Mouse (Mus musculus) mature B cell (primary cell): Measurements from ENCODE around the gene Fbxl16.

Experiments used
- in situ Hi-C: fragments of 300-500 bp; cut with MboI; formaldehyde crosslinking; loops from 2 replicates; pipeline ENCODE4 v1.14.3; 2019

The Fbxl16 gene

DNA sequence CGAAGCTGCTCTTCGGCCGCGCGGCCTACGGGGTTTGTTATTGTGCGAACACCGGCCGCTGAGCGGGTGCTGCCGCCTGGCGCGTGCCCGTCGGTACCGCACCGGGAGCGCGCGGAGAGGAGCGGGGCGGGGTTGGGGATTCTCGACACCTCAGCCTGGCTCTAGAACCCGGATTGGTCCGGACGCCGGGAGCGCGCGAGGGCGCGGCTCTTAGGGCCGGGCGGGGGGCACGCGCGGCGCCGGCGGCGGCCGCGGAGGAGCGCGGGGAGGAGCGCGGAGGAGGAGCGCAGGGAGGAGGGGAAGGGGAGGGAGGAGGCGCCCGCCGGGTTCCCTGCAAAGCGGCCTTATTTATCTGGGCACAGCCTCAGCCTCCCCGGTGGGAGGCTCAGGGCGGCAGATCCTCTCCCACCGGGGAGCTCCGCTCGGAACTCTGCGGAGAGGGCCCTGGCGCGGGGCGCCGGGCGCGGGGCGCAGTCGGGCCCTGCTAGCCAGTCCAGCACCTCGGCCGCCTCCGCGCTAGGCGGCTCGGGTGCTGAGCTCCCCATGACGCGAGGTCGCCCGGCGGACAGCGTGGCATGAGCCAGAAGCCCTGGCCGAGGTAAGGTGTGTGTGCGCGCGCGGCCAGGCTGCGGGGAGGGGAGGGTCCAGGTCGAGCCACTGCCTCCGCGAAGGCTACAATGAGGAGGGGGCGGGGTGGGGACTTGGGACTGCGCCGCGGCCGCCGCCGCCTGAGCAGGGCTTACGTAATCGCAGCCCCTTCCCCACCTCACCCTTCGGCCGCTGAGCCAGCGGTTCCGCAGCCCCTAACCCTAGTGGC is at the start of gene Fbxl16:
Fbxl16 (plus strand) TSS at position 297 of the 817 bp plus-strand sequence.
- in situ Hi-C loops: no loop called here

DNA sequence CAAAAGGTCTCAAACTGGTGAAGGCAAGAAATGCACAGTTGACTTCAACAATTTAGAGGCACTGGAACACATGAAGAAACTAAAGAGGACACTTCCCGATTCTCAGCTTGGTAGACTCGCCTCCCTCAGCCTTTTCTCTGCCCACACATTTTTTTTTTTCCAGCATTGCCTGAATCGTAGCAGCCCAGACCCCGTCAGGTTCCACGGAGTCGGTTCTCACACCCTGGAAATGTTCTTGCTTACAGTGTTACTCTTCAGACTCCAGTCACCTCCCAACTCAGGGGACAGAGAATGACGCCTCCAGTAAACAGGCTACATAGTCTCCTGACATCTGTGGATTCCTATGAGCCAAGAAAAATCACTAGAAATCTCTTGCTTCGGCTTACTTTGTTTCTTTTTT is 48.7 kb upstream of the Fbxl16 start:
- in situ Hi-C loops: no loop called here

DNA sequence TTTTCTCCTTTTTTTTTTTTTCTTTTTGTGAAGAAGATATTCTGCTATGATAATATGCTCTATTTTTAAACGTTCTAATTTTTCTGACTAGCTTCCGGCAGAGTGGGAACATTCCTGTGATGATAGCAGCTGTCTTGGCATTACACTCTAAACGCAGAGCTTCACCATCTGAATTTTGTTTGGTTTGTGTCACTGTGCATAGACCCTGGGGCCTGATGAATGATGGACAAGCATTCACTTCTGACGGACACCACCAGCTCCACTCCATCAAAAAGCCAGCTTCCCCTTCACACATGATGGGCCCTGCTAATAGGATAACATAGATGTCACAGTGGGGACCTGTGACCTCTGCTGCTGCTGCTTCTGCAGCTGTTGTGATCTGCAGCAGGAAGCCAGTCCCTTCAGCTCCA is 47.3 kb upstream of the Fbxl16 start:
- in situ Hi-C loops: no loop called here

DNA sequence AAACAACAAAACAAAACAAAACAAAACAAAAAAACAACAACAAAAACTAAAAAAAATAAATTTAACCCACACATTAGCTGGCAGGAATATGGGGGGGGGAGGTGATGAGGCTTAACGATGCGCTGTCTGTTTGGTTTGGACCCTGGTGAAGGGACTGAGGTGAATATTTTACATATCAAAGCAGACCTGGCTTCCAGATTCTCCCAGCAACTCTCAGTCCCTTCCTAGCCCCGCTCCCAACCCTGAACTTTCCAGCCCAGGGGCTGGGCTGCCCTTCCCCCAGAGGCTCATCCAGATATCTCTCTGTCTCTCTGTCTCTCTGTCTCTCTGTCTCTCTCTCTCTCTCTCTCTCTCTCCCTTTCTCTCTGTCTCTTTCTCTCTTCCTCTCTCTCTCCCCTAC is 46.3 kb upstream of the Fbxl16 start:
- in situ Hi-C loops: no loop called here

DNA sequence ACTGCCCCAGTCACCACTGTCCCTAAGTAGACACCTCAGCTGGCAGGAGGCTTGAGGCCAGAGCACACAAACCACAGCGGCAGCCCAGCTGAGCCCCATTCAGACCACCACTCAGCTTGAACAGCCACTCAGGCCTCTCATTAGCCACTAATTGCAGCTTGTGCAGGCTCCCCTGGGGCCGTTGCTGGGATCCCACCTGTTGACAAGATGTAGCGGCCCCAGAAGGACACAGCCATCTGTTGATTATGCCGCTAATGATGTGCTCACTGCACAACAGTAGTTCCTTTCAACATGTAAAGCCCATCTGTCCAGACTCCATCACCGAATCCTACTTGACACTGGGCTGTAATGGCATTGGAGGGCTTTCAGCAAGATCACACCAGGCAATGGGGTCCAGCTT is 43.0 kb upstream of the Fbxl16 start:
- in situ Hi-C loops: loop anchor here (5.0 kb wide), 1 partner anchor 36 kb away; no protein-coding TSS in a partner anchor

DNA sequence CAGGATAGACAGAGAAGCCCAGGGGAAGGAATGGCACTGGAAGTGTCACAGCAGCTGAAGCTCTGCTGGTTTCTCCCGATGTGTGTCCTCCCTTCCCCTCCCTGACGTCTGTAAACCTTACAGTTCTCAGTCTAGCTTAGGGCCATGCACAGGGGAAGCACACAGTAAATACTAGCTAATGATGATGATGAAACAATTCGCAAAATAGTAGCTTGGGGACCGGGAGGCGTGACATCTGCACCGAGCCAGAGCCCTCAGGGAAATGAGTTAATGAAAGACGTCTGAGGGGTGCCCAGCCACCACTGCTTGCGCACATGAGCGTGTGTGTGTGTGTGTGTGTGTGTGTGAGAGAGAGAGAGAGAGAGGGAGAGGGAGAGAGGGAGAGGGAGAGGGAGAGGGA is 39.6 kb upstream of the Fbxl16 start:
- in situ Hi-C loops: loop anchor here (5.0 kb wide), 1 partner anchor 33 kb away; no protein-coding TSS in a partner anchor

DNA sequence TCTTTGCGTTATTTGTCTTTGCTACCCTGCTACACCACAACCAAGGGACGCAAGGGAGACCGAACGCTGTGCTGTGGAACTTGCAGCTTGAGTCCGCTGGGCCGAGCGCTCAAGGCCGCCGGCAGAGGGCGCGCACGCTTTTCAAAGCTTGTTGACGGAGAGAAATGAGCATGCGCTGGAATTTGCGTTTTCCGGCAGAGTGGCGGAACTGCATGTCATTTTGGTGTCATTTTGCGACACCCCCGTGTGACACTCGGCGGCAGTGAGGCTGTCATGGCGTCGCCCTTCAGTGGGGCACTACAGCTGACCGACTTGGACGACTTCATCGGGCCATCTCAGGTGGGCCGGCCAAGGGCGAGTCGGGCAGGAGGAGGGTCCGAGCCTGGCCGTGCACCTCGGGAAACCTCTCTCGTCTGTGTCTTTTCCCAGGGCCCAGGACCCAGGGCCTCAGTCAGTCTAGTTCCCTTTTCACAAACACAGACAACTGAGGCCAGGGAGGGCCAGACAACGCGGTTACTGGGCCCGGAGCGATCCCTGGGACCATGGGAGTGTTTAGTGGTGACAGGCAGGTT is 35.2 kb upstream of the Fbxl16 start, which contains the start of gene Narfl:
Narfl (plus strand) TSS at position 228 of the 572 bp plus-strand sequence.
- in situ Hi-C loops: no loop called here

DNA sequence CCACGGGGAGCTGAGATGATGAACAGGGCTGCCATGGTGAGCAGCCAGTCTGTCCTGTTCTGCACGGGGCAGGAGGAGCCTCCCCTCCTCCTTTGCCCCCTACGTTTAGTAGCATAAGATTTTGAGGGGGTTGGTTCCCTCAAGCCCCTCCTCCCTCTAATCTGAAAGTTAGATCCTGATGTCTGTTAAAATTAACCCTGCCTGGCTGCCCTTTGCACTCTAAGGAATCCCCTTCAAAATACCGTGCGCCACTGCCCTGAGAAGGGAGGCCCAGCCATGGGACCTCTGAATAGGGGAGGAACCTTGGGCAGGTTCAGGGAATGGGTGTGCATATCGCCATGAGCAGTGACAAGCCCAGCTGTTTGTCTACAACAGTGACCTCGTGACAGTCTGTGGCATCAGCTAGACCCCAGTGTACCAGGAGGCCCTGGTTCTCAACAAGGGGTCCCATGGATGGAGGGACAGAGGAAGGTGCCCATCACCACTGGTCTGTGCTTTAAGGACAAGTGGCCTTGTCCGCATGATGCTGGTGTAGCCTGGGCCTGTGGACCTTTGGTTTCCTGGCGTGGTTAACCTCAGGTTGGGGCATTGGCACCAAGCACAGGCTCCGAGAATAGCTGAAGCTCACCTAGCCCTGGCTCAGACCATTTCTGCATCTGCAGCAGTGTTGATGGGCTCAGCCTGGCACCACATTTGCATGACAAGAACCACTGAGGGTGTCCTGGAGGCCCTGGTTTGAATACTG is 33.4 kb upstream of the Fbxl16 start:
- in situ Hi-C loops: no loop called here

DNA sequence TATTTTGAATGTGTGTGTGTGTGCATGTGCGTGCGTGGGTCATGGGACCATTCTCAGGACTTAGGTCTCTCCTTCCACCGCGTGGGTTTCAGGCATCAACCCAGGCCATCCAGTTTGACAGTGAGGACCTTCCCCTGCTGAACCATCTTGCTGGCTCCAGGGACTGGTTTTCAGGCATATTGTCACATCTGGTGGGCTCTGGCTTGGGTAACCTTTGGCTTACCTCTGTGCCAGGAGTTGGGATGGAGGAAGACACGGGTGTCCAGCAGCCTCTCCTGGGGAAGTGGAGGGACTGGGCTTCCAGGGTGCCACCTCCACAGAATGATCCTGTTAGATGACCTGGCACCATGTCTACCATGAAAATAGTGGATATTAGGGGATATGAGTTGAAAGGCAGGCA is 30.9 kb upstream of the Fbxl16 start:
- in situ Hi-C loops: no loop called here

DNA sequence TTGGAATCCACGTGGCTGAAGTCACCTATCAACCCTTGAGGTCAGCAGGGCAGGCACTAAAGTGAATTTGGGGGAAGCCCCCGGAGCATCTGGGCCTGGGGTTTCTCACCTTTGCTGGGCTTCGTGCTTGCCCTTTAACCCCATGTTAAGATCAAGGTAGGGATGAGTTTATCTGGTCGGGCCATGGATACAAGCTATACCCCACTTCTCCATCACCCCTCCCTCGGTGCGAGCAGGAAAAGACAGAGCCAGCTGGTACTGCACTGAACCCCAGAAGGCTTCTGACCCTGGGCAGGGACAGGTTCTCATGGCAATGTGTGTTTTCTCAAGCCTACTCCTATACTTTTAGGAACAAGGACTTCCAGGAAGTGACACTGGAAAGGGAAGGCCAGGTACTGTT is 27.5 kb upstream of the Fbxl16 start:
- in situ Hi-C loops: no loop called here

DNA sequence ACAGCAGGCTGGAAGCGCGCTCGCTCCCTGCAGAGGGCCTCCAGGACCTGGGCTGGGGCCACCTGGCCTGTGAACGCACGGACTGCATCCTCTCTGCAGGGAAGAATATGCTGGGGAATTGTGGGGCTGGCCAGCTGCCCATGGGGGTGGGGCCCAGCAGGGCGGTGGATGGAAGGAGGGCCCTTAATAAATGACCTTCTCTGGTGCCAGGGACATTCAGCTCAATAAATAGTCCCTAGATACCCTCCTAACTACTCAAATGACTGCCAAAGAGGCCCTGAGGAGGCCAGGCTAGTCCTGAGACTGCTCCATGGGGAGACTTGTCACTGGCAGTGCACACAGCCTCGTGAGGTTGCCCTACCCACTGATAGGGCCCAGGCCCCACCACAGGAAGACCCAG is 25.8 kb upstream of the Fbxl16 start:
- in situ Hi-C loops: no loop called here

DNA sequence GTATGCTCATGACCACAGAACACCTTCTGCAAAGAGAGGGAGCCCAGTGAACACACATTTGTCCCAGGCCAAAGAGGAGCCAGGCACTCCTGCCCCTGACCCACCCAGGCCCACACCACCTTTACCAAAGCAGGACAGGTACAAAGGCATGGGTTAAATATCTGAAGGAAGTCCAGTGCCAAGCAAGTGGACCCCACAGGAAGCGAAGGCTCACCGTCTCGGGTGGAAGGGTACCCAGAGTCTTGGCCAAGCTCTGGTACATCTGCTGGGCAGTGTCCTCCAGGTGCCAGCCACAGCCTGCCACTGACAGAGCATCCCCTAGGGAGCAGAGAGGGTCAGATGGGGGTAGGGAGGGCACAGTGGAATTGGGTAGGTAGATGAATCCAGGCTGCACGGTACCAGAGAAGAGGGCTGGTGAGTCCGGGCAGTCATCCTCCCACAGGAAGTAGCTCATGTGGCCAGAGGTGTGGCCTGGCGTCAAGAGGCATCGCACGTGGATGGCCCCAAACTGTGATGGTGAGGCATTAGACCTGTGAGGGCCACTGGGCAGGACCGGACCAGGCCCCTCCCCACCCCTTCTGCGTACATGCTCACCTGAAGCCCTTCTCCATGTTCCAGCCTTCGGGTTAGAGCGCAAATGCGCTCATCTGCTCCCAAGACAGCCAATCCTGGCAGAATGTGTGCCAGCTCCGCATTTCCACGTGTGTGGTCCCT is 24.9 kb upstream of the Fbxl16 start:
- in situ Hi-C loops: no loop called here

DNA sequence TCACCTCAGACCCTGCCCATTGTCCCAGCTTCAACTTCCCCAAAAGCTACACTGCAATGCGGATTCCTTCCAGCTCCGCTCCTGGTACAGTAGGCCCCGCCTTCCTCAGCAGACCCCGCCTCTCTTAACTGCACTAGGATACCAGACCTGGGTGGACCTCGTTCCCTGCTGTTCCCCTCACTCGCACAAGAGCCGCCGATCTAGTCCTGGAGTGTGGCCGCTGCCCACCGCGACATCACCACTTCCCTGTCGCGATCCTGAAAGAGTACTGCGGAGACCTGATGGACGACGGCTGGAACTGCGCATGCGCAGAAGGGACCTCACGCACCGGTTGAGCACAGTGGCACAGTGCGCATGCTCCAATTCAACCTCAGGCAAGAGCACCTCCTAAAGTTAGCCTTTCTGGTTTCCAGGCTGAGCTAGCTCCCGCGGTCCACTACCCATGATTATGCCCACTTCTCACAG is 23.6 kb upstream of the Fbxl16 start, which contains the start of gene Haghl:
Haghl (minus strand) TSS at position 393 of the 465 bp plus-strand sequence.
- in situ Hi-C loops: no loop called here

DNA sequence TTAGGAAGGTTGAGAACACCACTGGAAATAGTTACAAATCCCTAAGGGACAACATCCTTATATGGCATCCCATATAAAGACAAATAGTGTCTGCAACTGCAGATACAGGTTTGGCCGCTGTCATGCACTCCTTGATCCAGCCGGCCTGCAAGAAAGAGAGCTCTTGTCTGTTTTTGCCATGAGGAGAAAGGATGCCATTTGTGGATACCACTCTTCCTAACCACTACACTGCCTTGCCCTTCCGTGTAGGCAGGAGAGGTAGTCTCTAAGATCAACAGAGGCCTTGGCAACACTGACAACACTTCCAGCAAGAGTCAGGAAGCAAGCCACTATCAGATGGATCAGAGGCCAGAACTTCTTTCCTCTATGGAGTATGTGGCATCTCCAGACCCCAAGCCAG is 22.6 kb upstream of the Fbxl16 start, which contains the start of gene Ccdc78:
Ccdc78 (plus strand) TSS at position 301 of the 400 bp plus-strand sequence.
- in situ Hi-C loops: no loop called here

DNA sequence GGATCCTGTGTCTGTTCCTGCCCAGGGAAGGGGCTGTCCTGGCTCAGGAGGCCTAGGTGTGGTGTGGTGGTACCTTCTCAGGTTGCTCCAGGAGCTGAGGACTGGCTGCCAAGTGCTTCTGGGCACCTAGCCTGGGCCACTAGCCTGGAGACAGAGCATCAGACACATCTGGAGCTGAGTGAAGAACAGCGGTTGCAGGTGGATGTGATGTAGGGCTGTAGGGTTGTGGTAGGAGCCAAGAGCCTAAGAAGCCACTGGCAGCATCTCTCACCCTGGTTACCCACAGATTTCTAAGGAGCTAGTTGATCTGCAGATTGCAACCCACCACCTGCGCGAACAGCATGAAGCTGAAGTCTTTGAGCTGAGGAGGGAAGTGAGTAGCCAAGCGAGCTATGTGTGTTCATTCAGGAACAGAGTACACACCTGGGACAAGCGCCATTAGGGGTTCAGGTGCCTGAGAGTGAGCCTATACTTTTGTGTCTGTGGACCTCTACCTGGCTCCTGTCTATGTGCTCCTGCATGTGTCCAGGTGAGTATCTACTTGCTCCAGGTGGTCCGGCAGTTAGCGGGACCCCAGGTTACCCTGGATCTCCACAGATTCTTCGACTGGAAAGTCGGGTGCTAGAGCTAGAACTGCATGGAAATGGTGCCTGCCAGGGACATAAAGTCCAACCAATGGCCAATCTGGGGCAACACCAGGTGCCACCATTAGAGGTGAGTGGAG is 21.9 kb upstream of the Fbxl16 start:
- in situ Hi-C loops: no loop called here

DNA sequence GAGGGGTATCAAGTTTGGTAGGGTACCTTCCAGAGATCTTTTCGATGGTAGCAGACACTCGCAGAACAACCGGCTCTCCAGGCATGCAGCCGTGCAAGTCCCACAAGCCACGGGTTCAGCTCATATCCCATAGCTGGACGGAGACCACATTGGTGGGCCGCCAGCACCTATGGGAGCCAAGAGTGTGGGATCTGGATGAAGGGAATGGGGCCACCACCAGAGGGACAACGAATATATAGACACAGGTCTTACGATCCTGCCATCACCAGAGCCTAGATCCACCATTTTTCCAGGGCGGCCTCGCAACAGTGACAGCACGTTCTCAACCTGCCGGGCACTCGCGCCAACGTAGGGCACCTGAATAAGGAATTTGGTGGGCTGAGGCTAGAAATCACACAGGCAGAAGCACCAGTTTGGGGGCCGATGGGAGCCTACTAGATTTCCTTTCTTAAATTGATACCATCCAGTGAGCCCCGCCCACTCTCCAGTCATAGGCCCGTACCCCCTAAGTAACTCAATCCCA is 17.5 kb upstream of the Fbxl16 start:
- in situ Hi-C loops: no loop called here

DNA sequence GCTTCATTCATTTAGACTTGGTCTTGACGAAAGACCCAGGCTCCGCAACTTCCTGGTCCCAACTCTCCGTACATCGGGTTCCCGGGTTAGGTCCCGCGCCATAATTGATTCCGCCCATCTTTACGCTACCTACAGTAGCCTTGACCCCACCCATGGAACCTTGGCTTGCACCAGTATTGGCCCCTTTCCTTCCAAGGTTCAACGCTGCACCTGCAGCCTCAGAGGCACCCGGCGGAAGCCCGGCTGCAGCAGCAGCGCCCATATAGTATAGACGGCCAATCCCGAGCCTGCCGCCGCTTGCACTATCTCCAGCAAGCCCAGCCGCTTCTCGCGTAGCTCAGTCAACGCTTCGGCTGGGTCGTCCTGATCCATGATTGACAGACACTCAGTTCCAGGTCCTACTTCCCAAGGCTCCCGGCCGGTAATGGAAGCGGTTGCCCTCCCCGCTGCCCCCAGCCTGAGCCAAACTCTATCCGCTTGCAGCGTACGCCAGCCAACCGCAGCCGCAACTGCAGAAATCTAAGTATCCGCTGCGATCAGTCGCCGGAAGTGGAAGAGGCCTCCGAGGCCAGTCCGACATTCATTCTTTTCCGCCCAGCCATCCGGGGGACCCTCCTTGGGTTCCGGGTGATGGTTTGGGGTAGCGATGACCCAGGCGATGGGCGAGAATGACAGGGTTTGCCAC is 16.9 kb upstream of the Fbxl16 start:
- in situ Hi-C loops: no loop called here

DNA sequence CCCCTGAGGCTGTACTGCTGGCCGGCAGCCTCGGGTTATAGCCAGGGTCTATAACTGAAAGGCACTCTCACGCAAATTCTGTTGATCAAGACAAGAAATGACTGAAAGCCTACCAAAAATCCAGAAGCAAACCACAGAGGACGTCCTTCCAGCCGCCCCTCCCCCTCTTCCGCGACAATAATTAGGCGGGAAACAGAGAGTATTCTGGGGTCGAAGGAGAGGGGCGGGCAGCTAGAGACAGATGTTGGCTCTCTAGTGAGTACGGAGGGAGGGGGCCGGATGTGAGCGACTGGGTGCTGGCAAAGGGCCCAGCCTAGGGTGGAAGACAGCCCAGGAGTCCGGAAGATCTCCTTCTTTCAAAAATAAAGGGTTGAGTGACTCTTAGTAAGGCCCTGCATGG is 16.3 kb upstream of the Fbxl16 start, which contains the start of gene Fam173a:
Fam173a (minus strand) TSS at position 287 of the 400 bp plus-strand sequence.
- in situ Hi-C loops: no loop called here

DNA sequence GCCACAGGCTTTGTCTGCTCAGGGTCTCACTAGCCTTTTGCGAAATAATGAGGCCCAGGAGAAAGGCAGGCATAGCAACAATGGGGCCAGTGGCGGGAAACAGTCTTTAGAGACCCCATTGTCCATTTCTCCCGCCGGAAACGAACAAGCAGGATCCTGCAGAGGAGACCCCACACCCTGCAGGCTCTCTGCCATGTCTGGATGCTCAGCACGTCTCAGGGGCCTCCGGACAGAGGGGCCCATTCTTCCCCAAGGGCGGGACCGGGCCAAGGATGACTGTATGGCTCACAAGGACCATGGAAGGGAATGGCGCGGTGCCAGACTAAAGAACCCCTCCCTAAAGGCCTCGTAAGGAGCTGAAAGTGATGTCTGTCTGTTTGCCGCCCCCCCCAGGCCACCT is 14.7 kb upstream of the Fbxl16 start:
- in situ Hi-C loops: no loop called here

DNA sequence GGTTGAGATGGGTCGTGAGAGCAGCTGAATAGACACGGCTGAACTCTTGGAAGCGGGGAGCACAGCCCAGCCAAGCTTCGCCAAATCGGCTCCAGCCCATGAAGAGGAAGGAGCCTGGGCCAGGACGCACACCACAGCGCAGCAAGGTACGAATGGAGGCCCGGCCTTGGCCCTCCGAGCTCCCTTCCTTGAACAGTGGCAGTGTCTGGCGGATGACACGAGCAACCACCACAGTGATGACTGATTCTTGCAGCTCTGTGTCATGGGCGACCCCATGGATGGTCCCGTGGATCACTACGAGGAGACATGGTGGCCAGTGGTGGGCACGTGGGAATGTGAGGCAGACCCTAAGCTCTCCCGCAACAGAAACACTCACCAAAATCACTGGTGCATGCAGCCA is 13.9 kb upstream of the Fbxl16 start:
- in situ Hi-C loops: no loop called here
